Mouse (Mus musculus) frontal cortex, adult 2 months (tissue): ENCODE results near the gene Ankzf1. TPM values are rescaled to one million over a fixed set of nuclear protein-coding genes. Genes with fewer than 3 reads are reported as not detected.

ENCODE experiments used
- DNase-seq, 2 experiments: peaks; one replicate each; pipeline ENCODE4 v3.0.0; 2022; ENCODE audit warnings: low spot score in 1 of 2; ENCODE audit errors: extremely low spot score in 1 of 2
- polyA plus RNA-seq: library from polyadenylated mRNA; depleted of rRNA; stranded (reverse); fragments of >200 nt; gene quantifications from 2 replicates; pipeline ENCODE4 v1.2.3, GENCODE M21; 2012

Ankzf1 gene
- polyA plus RNA-seq, 1 experiment: 49.9 TPM

GRCm38 (mm10) chr1:75187126-75187525, 4.8 kb upstream of the Ankzf1 start:
- DNase-seq: no peak

DNA sequence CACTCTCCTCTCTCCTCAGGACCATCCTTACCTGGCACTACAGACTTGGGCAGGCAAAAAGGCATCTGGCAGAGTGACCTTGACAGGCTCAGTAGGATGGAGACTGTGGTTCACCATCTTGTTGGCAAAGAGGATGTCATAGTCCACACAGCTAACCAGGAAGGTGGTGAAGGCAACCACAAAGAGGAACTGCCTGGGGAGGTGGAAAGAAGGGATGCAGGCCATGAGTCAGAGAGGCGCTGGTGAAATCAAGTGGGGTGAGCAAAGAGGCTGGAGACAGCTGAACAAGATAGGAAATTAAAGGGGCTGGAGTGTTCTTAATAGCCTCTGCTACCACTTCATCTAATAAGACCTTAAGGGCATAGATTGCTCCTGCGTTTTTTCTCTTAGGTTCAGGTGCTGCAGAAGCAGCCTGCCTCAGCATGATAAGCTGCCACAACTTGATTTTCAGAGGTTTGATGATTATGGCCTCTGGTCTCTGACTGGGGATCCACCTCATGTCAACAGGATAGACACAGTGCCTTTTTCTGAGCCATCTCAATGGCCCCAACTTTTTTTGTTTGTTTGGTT, 4.0 kb upstream of the Ankzf1 start:
- no peak for DNase-seq

GRCm38 (mm10) chr1:75190577-75190976, 1.4 kb upstream of the Ankzf1 start:
- DNase-seq: no peak

- DNase-seq: no peak
Observed at GRCm38 (mm10) chr1:75191258-75191621, 711 bp upstream of the Ankzf1 start.

GRCm38 (mm10) chr1:75192452-75192851, 501 bp downstream of the Ankzf1 start:
- peak in 1 of 2 experiments; percentile 38 for DNase-seq

- DNase-seq: no peak
Observed at GRCm38 (mm10) chr1:75201236-75201635, 9.3 kb downstream of the Ankzf1 start.

DNA sequence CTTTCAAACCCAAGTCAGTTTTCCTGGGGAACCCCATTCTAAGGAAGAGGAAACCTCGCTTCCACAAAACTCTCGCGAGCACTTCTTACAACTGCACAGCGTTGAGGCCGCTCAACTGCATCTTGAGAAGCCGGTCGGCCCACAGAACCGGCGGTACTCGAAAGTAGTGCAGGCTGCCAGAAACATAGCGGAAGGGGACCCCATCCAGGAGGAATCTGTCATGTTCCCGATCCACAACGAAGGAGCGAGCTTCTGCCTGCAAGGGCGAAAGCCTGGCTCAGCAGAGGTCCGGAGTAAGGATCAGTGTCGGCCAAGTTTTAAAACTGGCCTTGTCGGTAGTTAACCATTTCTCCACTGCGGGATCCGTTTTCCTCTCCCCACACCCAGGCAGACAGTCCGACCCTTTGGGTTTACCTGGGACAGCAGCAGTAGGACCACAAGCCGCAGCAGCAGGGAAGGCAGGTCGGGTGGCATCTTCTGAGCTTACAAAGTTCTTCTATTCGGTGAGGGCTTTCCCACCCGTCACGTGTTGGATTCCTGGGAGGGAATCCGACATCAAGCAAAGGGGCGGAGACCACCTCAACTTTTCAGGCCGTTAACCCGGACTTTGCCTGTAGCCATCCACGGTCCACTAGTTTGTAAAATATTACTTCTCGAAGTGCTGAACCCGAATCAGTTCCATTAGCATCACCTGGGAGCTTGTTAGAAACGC, 17.2 kb downstream of the Ankzf1 start:
- no peak for DNase-seq

GRCm38 (mm10) chr1:75210136-75211087, 18.5 kb downstream of the Ankzf1 start, which contains the start of the genes Glb1l and Stk16:
TSS of gene Glb1l (minus strand) at chr1:75210813.
TSS of gene Stk16 (plus strand) at chr1:75210838.
- DNase-seq: peak; percentile 89 to 98

DNA sequence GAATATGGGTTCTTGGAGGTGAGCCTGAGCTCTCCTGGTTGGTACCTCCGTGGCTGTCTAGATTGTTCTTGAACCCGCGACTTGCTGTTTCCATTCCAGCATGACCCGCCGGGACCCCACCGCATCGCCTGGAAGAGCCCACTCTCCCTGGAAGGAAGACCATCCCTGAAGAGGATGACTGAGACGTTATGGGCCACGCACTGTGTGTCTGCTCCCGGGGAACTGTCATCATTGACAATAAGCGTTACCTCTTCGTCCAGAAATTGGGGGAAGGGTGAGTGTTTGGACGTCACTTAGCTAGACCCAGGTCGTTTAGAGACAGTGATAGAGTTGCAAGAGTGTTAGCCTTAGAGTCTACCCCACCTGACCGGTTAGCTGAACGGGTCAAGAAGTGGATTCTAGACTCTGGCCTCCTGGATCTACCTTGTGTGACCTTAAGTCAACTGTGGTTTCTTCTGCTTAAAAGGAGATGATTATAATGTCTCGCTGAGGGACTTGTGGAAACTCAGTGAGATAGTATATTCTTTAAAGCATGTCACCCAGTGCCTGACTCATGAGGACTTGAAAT, 19.3 kb downstream of the Ankzf1 start:
- no peak for DNase-seq

- no peak for DNase-seq
Observed at GRCm38 (mm10) chr1:75212542-75212941, 20.6 kb downstream of the Ankzf1 start.

DNA sequence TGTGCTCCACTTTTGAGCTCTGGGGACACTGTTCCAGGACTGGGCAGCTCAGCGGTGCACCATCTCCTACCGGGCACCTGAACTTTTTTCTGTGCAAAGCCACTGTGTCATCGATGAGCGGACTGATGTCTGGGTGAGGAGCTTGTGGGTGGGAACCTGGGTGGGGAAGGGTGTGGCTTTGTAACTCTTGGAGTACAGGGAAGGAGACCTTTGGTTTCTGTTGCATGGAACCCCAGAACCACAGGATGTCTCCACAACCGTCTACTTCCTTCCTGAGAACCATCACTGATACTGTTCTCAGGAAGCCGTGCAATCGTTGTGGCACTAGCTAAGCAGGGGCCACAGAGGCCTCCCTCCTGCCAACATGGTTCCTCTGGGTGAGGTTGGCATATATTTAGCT, 21.1 kb downstream of the Ankzf1 start:
- DNase-seq: no peak

GRCm38 (mm10) chr1:75214442-75214841, 22.5 kb downstream of the Ankzf1 start:
- no peak for DNase-seq

DNA sequence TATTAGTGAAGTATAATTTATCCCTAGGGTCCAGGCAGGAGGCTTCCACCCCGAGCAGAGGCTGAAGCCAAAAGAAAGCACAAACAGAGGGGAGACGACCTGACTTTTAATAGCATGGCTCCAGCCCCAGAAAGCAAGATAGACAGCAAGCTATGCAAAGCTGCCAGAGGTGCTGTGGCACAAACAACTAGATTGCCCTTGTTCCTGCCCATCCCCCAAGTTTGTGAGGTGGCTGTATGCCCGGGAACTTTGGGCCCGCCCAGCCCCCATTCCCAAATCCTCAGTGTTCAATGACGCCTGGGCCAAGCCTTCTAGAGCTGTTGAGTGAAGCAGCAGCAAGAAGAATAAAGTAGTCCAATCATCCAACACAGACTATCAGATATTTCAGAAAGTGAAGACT, 22.9 kb downstream of the Ankzf1 start:
- peak in 1 of 2 experiments; percentile 75 for DNase-seq

GRCm38 (mm10) chr1:75215785-75216184, 23.8 kb downstream of the Ankzf1 start:
- DNase-seq: no peak

GRCm38 (mm10) chr1:75216797-75217585, 25.0 kb downstream of the Ankzf1 start:
- no peak for DNase-seq

DNA sequence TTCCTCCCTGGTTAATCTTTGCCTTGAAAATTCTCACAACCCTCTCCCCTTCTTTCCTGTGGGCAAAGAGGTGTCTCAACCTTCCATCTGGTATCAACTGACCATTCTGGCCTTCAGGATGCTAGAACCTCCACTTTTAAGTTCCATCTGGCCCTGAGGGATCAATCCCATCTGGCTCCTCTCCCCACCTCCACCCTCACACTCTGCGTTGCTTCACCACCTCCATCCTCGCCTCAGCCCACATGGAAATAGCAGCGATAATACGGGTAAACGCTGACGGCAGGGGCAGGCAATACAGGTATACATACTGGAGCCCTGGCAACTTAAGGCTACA, 25.9 kb downstream of the Ankzf1 start:
- DNase-seq: peak in 1 of 2 experiments; percentile 70

DNA sequence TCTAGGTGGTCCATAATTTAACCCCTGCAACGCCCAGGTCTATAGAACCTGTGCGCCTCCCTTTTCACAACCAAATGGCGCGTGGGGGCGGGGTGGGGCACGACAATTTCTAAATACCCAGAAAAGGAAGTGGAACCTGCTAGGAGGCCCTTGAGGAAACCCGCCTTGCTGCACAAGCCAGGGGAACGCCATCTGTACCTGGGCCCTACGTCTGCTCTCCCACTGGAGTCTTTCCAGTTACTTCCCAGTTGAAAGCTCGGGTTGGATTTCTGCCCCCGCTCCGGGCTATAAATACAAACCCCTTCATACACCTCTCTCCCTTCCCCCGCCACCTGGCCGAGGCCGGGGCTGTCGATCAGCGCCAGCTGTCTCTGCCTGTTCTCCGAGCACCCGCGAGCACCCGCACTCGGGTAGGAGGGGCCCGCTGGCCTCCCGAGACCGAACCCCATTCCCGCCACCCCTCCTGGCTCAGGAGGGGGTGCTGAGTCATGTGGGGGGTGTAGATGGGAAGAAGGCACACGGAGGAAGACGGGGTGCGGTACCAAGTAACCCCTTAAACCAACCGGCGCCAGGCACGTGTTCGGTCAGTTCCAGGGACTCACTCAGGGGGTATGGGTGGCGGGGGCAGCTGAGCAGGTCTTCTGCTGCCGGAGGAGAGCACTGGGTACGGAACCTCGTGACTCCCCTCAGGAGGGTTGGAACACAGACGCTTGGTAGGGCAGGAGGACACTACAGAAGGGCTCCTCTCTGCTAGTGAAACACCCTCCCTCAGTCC, 26.5 kb downstream of the Ankzf1 start:
- peak; percentile 48 to 77 for DNase-seq

DNA sequence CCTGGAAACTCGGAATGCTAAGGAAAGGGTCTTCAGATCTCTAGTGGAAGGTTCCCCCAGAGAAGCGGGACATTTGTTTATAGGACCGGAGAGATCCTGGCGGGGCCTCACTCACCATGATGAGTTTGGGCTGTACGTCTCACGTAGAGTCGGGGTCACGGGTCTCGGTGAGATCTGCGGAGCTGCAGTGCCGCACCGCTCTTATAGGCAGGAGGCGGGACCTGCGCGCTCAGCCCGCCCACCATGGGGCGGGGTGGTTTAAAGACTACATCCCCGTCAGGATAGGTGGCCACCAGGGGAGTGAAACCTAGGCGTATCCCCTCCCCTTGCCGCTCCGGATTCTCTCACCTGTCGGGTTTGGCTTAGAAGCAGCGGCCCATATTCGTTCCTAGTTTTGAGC, 27.1 kb downstream of the Ankzf1 start:
- DNase-seq: peak; percentile 89 to 95

DNA sequence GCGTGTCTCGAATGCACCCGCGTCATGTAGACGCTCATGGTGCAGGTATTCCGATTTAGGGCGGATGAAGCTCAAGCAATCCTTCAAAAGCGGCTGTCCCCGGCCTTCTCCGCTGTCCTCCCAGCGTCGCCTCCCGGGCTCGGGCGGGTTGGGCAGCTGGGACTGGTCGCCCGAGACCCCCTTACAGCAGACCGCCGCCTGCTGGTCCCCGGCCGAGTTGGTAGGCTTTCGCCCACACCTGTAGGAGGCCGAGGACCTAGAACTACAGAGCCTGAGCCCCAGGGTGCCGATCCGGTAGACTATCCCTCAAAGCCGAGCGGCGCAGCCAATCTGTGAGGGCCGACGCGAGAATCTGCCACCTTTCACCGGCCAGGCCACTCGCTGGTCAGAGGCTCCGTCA, 27.6 kb downstream of the Ankzf1 start, which contains the start of gene Tuba4a:
Gene Tuba4a (minus strand): TSS at position 335 of the 400 bp plus-strand sequence.
- no peak for DNase-seq
